Mouse (Mus musculus) midbrain, embryonic 14.5 days (tissue): ENCODE data around the gene Kmt2b. TPM values are rescaled to one million over a fixed set of nuclear protein-coding genes. Genes with fewer than 3 reads are reported as not detected.

Experiments
- ATAC-seq: fragments of 200-750 bp; cut with Nextera tagmentation; 2 replicates; pipeline ENCODE4 v1.8.0; 2017; ENCODE audit warnings: moderate number of reproducible peaks, moderate library complexity; ENCODE audit not compliant: low FRiP score, low TSS enrichment
- DNase-seq: peaks from one replicate; pipeline ENCODE4 v3.0.0-alpha.2; 2015
- H3K27ac ChIP-seq: fragments of 300-500 bp; sonication (generic); replicated peaks from 2 replicates; pipeline ENCODE4 v1.5.1; 2014; ENCODE audit warnings: mild to moderate bottlenecking, low read depth, low read length, moderate library complexity
- H3K27me3 ChIP-seq: fragments of 300-500 bp; sonication (generic); 2 replicates; pipeline ENCODE4 v1.6.1; 2014; ENCODE audit warnings: low read length, control low read depth, mixed read lengths; ENCODE audit not compliant: control insufficient read depth, insufficient read depth
- H3K36me3 ChIP-seq: fragments of 300-500 bp; sonication (generic); 2 replicates; pipeline ENCODE4 v1.6.1; 2014; ENCODE audit warnings: low read length, control low read depth; ENCODE audit not compliant: control insufficient read depth, insufficient read depth
- H3K4me1 ChIP-seq: fragments of 300-500 bp; sonication (generic); 2 replicates; pipeline ENCODE4 v1.6.1; 2014; ENCODE audit warnings: mild to moderate bottlenecking, antibody characterized with exemption, low read length, control low read depth; ENCODE audit not compliant: control insufficient read depth, insufficient read depth
- H3K4me2 ChIP-seq: fragments of 300-500 bp; sonication (generic); 2 replicates; pipeline ENCODE4 v1.6.1; 2014; ENCODE audit warnings: mild to moderate bottlenecking, low read length, moderate library complexity
- H3K4me3 ChIP-seq: fragments of 300-500 bp; sonication (generic); replicated peaks from 2 replicates; pipeline ENCODE4 v1.5.1; 2014; ENCODE audit warnings: low read depth, low read length
- H3K9ac ChIP-seq: fragments of 300-500 bp; sonication (generic); replicated peaks from 2 replicates; pipeline ENCODE4 v1.6.1; 2014; ENCODE audit warnings: mild to moderate bottlenecking, low read length, moderate library complexity
- H3K9me3 ChIP-seq: fragments of 300-500 bp; sonication (generic); 2 replicates; pipeline ENCODE4 v1.6.1; 2016; ENCODE audit warnings: low read length, control low read depth, mixed read lengths; ENCODE audit not compliant: control insufficient read depth
- WGBS: fragments of 180-500 bp; shearing (Covaris S2); extraction: QIAGEN DNeasy Blood & Tissue Kit; methylation state at CpG from one replicate; pipeline ENCODE4 v1.1.7; 2014; 5-methylcytosine and 5-hydroxymethylcytosine counted together
- polyA plus RNA-seq: library from polyadenylated mRNA; unstranded; fragments of >200 nt; fragmentation: Nextera tagmentation; extraction: Ambion mirVana; gene quantifications from 2 replicates; pipeline ENCODE4 v1.2.1, GENCODE M21; 2014

Gene Kmt2b
- polyA plus RNA-seq, 1 experiment from 2014 or later, result 13.1 TPM

DNA sequence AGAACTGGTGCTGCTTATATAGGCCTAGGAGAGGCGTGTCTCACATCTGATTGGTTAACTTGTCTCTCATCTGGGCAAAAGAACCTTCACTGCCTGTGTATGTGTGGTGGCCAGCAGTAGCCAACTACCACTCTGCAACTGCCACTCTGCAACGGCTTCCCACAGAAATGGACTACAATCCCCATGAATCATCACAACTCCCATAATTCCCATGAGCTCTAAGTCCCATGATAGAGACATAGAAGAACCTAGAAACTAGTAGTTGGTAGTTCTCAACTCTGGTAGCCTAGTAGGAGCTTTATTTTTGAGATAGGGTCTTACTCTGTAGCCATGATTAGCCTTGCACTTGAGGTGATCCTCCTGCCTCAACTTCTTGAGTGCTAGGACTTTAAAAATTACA, 38.6 kb downstream of the Kmt2b start:
- H3K27me3 ChIP-seq, result no peaks in the 10 kb centered on the region
- H3K27ac ChIP-seq, result no peak overlapping the region
- no peak overlapping the region for H3K4me3 ChIP-seq
- no peak for DNase-seq
- H3K9ac ChIP-seq, result no peak overlapping the region
- peaks cover 10% of the 10 kb centered on the region for H3K4me1 ChIP-seq
- H3K36me3 ChIP-seq, result peaks cover 21% of the 10 kb centered on the region
- H3K9me3 ChIP-seq, result no peaks in the 10 kb centered on the region
- 94% methylated on average over 2 of the region's 2 CpGs for WGBS
- H3K4me2 ChIP-seq, result no peak overlapping the region
- no peak for ATAC-seq

DNA sequence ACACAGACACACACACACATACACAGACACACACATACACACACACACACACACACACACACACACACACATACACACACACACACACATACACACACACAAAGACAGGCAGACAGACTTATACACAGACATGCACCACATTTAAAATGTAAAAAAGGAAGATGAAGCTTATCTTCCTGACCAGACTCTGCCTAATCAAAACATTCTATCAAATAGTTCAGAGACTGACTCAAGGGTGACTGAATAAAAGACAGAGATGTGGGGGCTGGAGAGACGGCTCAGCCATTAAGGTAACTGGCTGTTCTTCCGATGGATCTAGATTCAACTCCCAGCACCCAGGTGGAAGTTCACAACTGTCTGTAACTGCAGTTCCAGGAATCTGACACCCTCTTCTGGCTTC, 44.2 kb downstream of the Kmt2b start:
- no peak overlapping the region for H3K4me2 ChIP-seq
- WGBS, result 89% methylated on average over 2 of the region's 2 CpGs
- H3K4me1 ChIP-seq, result no peaks in the 10 kb centered on the region
- H3K27ac ChIP-seq, result no peak overlapping the region
- H3K4me3 ChIP-seq, result no peak overlapping the region
- no peak overlapping the region for H3K9ac ChIP-seq
- H3K9me3 ChIP-seq, result no peaks in the 10 kb centered on the region
- H3K27me3 ChIP-seq, result no peaks in the 10 kb centered on the region
- peaks cover 27% of the 10 kb centered on the region for H3K36me3 ChIP-seq
- no peak for ATAC-seq
- no peak for DNase-seq

DNA sequence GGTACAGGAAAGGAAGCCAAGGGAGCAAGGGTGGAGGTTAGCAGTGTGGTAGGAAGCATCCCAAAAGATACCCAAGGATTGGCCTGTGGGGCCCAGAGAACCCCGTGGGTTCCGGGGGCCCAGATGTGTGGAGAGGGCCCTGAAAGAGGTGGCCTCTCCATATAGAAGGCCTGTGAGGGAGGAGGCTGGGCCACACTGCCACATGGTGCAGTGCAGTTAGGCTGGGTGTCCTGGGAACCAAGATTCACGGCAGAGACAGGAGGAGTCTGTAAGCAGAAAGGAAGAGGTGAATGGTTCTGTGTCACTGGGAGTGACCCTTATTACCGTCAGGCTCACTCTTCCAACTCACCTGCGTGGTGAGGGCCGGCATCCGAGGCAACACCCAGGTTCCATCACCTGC, 48.0 kb downstream of the Kmt2b start:
- no peaks in the 10 kb centered on the region for H3K9me3 ChIP-seq
- H3K4me2 ChIP-seq, result no peak overlapping the region
- ATAC-seq (no peak), DNase-seq (no peak)
- 91% methylated on average over 7 of the region's 7 CpGs for WGBS
- no peak overlapping the region for H3K9ac ChIP-seq
- H3K36me3 ChIP-seq, result peaks cover 18% of the 10 kb centered on the region
- H3K4me3 ChIP-seq, result no peak overlapping the region
- no peaks in the 10 kb centered on the region for H3K27me3 ChIP-seq
- no peak overlapping the region for H3K27ac ChIP-seq
- peaks cover 5% of the 10 kb centered on the region for H3K4me1 ChIP-seq

DNA sequence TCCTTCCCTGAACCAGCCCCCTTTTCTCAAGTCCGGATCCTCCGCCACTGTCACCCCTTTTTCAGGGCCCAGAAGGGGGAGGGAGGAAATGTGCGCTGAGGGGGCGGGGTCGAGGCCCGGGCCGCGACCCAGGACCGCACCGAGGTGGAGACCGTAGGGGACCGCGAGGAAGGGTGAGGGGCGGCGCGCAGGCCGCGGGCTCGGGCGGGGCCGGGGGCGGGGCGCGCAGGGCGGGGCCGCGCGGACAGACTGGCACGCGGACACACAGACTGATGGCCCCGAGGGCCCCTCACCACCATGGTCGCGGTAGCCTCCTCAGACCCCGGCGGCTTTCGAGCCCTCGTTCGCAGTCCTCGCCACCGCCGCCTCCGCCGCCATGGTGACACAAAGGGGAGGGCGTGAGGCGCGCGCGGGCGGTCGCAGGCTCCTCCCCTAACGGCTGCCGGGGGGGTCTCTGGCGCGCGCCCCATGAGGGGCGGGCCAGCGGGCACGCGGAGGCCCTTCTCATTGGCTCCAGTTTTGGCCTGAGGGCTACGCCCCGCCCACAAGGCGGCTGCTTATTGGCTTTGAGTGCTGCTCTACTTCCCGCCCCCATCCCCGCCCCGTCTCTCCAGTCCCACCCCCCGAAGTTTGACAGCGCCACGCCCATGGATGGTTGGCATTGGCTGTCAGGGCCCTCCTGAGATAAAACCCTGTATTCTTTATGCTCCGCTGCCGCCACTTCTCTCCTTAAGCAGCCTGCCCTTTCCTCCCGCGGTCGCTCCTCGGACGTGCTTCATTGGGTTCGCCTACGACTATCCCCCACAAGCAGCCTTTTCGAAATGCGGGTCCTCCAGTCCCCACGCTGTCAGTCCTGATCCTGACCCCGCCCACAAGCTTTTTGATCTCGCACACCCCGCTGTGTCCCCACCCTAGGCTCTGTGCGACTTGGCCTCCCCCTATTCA, 53.6 kb downstream of the Kmt2b start, which contains the start of gene Arhgap33:
Arhgap33 (minus strand) TSS at position 428 of the 945 bp plus-strand sequence.
- Histone ChIP-seq H3K4me2 (peak within 1 kb of the TSS; percentile 69), H3K27me3 (no peaks in the 10 kb centered on the region), H3K4me1 (peaks cover 32% of the 10 kb centered on the region), H3K9me3 (no peaks in the 10 kb centered on the region), H3K4me3 (peak within 1 kb of the TSS; percentile 86), H3K9ac (peak within 1 kb of the TSS; percentile 97), H3K27ac (peak within 1 kb of the TSS; percentile 95), H3K36me3 (peaks cover 38% of the 10 kb centered on the region)
- ATAC-seq, result peak; percentile 93
- peak; percentile 100 for DNase-seq
- 1% methylated on average over 66 of the region's 84 CpGs for WGBS

DNA sequence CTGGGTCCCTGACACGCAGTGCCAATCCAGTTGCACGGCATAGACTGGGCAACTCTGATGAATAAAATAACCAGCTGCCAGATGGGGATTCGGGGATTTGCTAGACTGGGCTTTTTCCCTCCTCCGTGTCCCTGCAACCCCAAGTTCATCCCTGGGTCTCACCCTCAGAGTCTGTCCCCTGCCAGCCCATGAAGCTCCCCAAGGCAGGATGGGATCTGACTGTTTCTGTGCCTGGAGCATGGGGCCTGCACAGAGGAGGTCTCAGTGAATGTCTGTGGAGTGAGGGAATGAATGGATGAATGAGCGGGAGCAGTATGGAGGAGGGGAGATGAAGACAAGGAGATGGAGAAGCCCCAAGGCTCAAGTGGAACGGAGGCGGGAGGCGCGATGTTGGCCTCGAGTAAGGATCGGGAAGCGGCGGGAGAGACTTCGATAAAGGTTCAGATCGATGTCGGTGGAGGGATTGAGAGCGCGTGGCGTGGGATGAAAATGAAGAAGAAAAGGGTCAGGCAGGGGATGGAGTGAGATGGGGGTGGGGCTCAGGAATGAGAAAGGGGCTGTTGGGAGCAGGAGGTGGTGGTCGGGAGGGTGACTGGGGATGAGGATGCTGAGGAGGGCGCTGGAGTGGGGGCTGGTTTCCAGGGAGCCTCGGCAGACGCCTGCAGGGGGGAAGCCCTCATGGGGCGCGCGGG, 54.4 kb downstream of the Kmt2b start:
- Histone ChIP-seq H3K27me3 (no peaks in the 10 kb centered on the region), H3K9me3 (no peaks in the 10 kb centered on the region), H3K4me1 (peaks cover 32% of the 10 kb centered on the region), H3K4me2 (peak overlapping the region; percentile 69), H3K4me3 (peak overlapping the region; percentile 86), H3K9ac (peak overlapping the region; percentile 97), H3K27ac (peak overlapping the region; percentile 95), H3K36me3 (peaks cover 42% of the 10 kb centered on the region)
- WGBS, result 2% methylated on average over 26 of the region's 26 CpGs
- ATAC-seq (peak; percentile 38), DNase-seq (peak; percentile 62)

DNA sequence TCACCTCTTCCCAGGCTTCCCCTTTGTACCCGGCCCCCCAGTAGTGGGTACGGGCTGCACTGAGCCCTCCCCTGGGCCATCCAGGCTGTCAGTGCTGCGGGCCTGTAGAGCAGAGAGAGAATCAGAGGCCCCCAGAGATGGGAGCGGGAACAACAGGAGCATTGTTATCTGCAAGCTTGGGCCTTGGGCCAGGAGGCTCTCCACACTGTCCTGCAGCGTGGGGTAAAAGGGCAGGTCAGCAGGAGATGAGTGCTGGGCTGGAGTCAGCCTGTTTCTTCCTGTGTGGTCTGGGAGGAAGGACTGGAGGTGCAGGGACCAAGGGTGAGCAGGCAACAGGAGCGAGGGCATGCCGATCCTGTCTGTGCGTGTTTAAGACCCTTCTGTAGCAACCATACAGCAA, 55.6 kb downstream of the Kmt2b start:
- no peak for ATAC-seq
- Histone ChIP-seq H3K4me3 (peak overlapping the region; percentile 86), H3K9ac (peak overlapping the region; percentile 97), H3K9me3 (no peaks in the 10 kb centered on the region), H3K4me2 (peak overlapping the region; percentile 69), H3K36me3 (peaks cover 52% of the 10 kb centered on the region), H3K27ac (peak overlapping the region; percentile 95; the same call in 1 of the 2 replicates), H3K4me1 (peaks cover 32% of the 10 kb centered on the region), H3K27me3 (no peaks in the 10 kb centered on the region)
- DNase-seq, result peak; percentile 44
- 6% methylated on average over 8 of the region's 8 CpGs for WGBS

DNA sequence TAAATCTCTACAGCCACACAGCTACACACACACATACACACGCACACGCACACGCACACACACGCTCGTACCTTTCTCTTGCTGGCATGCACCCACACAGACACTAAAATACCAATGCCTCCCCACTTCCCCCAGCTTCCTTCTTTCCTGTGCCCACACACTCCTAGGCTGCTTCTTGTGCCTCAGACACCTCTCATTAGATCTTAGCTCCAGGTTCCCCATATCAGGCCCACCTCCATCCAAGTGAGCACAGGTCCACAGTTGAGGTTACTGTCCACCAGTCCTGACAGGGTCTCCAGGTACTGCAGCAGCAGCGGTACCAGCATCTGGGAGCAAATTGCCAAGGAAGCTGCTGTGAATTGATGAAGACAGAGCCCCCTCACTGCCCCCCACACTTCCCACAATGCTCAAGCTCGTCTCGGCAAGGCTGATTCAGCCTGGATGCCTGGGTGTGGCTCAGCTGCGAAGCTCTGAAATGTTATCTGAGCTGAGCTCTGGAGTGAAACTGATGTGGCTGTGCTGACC, 57.2 kb downstream of the Kmt2b start:
- Histone ChIP-seq H3K4me3 (peak overlapping the region; percentile 1; the same call in 1 of the 2 replicates), H3K36me3 (peaks cover 67% of the 10 kb centered on the region), H3K4me1 (peaks cover 32% of the 10 kb centered on the region)

DNA sequence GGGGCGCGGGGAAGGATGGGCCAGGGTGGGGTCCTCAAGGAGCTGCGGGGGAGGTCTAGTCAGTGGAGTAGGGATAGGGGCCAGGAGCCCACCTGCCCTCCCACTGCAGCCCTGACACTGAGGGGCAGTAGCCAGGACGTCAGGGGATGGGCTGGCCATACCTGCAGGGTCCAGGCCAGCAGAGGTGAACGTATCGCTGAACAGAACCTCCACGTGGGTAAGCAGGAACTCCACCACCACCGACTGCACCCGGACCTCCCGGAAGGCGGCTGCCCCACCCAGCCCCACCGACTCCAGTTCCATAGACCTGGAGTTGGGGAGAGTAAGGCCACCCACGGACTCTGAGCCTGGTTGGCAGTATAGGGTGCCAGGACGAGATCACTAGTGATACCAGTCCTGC, 61.5 kb downstream of the Kmt2b start:
- Histone ChIP-seq H3K27ac (no peak overlapping the region), H3K9me3 (no peaks in the 10 kb centered on the region), H3K9ac (0 out of 2 replicates have a peak overlapping the region, but pooled peaks have one; percentile 6), H3K27me3 (no peaks in the 10 kb centered on the region), H3K36me3 (peaks cover 100% of the 10 kb centered on the region), H3K4me3 (no peak overlapping the region), H3K4me2 (no peak overlapping the region), H3K4me1 (peaks cover 7% of the 10 kb centered on the region)
- ATAC-seq, result no peak
- WGBS, result 81% methylated on average over 14 of the region's 14 CpGs
- DNase-seq, result no peak

More for the DNA sequence above, 57.2 kb downstream of the Kmt2b start:
- Histone ChIP-seq H3K9me3 (no peaks in the 10 kb centered on the region), H3K9ac (0 out of 2 replicates have a peak overlapping the region, but pooled peaks have one; percentile 14), H3K4me2 (peak overlapping the region; percentile 69), H3K27me3 (no peaks in the 10 kb centered on the region), H3K27ac (no peak overlapping the region)
- 89% methylated on average over 9 of the region's 9 CpGs for WGBS
- no peak for DNase-seq
- ATAC-seq, result no peak
